ENCODE assay signal across 17 mouse cellular contexts in the genomic region with DNA sequence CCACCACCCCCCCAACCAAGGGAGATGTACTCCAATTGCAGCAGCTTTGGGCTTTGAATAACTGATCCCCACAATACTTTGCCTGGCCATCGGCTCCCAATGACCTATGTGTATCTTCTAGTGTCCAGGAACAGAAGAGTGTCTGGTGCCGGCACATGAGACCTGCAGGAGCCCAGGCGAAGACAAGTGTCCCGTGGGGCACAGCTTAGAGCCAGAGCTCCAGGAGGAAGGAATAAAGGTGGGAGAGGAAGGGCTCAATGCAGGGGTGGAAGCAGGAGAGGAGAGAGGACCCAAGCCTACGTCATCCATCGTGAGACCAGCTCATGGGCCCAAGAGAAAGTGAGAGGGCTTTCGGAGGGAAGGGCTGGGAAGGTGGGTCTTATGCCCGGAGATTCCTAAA. TPM values are rescaled to one million over a fixed set of nuclear protein-coding genes. Genes with fewer than 3 reads are reported as not detected.
A peak's percentile ranks its signal among the peaks of the same experiment; 100 is the strongest.
DNase-seq lines count a peak whose midpoint lies in the region; ATAC-seq and TF ChIP-seq lines count a peak whose summit lies in the region.
"Had no signal": no experiment of that assay in that cellular context is flagged by ENCODE, and none has a peak within 500 bp of the region (broad histone marks: within the 10 kb centered on the region; RNA-seq: fewer than 3 reads in every experiment).

No protein-coding gene starts in this region.

- H3K27ac ChIP-seq in forebrain, embryonic 12.5 days: no peak overlapping the region
- H3K27ac ChIP-seq in forebrain, embryonic 11.5 days (ENCODE audit: low read depth, low read length): no peak overlapping the region
- H3K27ac ChIP-seq in midbrain, embryonic 10.5 days (replicated peaks): peak overlapping the region; percentile 94; the same call in 1 of the 2 replicates
- no peak overlapping the region for H3K27ac ChIP-seq in midbrain, postnatal 0 days (ENCODE audit: low read depth, low read length)
- no peak overlapping the region for H3K27ac ChIP-seq in midbrain, embryonic 15.5 days
- H3K27ac ChIP-seq: stomach, postnatal 0 days had no signal

- peaks cover 9% of the 10 kb centered on the region for H3K36me3 ChIP-seq in forebrain, embryonic 12.5 days (replicated peaks)
- H3K36me3 ChIP-seq in forebrain, embryonic 11.5 days (ENCODE audit: control insufficient read depth, insufficient read depth, low read length): peaks cover 4% of the 10 kb centered on the region; the same call in 1 of the 2 replicates
- H3K36me3 ChIP-seq in midbrain, embryonic 10.5 days: peaks cover 24% of the 10 kb centered on the region
- peaks cover 6% of the 10 kb centered on the region; the same call in 1 of the 2 replicates for H3K36me3 ChIP-seq in midbrain, postnatal 0 days (ENCODE audit: insufficient read depth, low read length)
- H3K36me3 ChIP-seq in E14TG2a.4 (ENCODE audit: insufficient read depth, low read length): peaks cover 21% of the 10 kb centered on the region
- H3K36me3 ChIP-seq in midbrain, embryonic 15.5 days (replicated peaks): no peaks in the 10 kb centered on the region

- WGBS in forebrain, embryonic 12.5 days: 96% methylated on average over 8 of the region's 8 CpGs
- WGBS in forebrain, embryonic 11.5 days: 94% methylated on average over 8 of the region's 8 CpGs
- WGBS in midbrain, embryonic 10.5 days: 92% methylated on average over 8 of the region's 8 CpGs
- WGBS in midbrain, postnatal 0 days: 93% methylated on average over 8 of the region's 8 CpGs
- 95% methylated on average over 8 of the region's 8 CpGs for WGBS in midbrain, embryonic 15.5 days

- TF ChIP-seq CTCF in midbrain, postnatal 0 days (IDR thresholded peaks at IDR 0.05): no peak
- no peak for TF ChIP-seq CTCF in E14TG2a.4 (conservative IDR thresholded peaks at IDR 0.05; ENCODE audit: low read length)

- no peak for ATAC-seq in forebrain, embryonic 12.5 days (ENCODE audit: low FRiP score)
- no peak for ATAC-seq in forebrain, embryonic 11.5 days (replicated peaks; ENCODE audit: low FRiP score)
- ATAC-seq in midbrain, postnatal 0 days (ENCODE audit: low FRiP score): no peak
- peak; percentile 12; the same call in 1 of the 2 replicates for ATAC-seq in midbrain, embryonic 15.5 days (replicated peaks)

- DNase-seq in forebrain, embryonic 11.5 days (ENCODE audit: low spot score): no peak
- DNase-seq in midbrain, embryonic 10.5 days (ENCODE audit: low spot score): no peak
- no peak for DNase-seq in midbrain, postnatal 0 days (ENCODE audit: low spot score)
- DNase-seq in spleen, postnatal 10 days (ENCODE audit: low spot score in 2 of 2): no peak

- H3K4me3 ChIP-seq in forebrain, embryonic 12.5 days (replicated peaks): peak overlapping the region; percentile 68; the same call in 1 of the 2 replicates
- no peak overlapping the region for H3K4me3 ChIP-seq in forebrain, embryonic 11.5 days (ENCODE audit: low read depth, low read length)
- peak overlapping the region; percentile 89; the same call in 1 of the 2 replicates for H3K4me3 ChIP-seq in midbrain, embryonic 10.5 days
- no peak overlapping the region for H3K4me3 ChIP-seq in midbrain, postnatal 0 days (ENCODE audit: low read depth, low read length)
- H3K4me3 ChIP-seq in E14TG2a.4 (replicated peaks; ENCODE audit: low read length): peak overlapping the region; percentile 89; the same call in 1 of the 2 replicates
- no peak overlapping the region for H3K4me3 ChIP-seq in midbrain, embryonic 15.5 days

- H3K9me3 ChIP-seq in forebrain, embryonic 12.5 days: no peaks in the 10 kb centered on the region
- no peaks in the 10 kb centered on the region for H3K9me3 ChIP-seq in forebrain, embryonic 11.5 days (ENCODE audit: control insufficient read depth, low read length)
- H3K9me3 ChIP-seq in midbrain, embryonic 10.5 days (replicated peaks): no peaks in the 10 kb centered on the region
- H3K9me3 ChIP-seq in midbrain, postnatal 0 days (ENCODE audit: low read length): no peaks in the 10 kb centered on the region
- H3K9me3 ChIP-seq in E14TG2a.4 (ENCODE audit: low read length): no peaks in the 10 kb centered on the region
- no peaks in the 10 kb centered on the region for H3K9me3 ChIP-seq in midbrain, embryonic 15.5 days
- H3K9me3 ChIP-seq: heart, embryonic 10.5 days had no signal

- peaks cover 22% of the 10 kb centered on the region for H3K4me1 ChIP-seq in forebrain, embryonic 12.5 days
- peaks cover 4% of the 10 kb centered on the region; the same call in 1 of the 2 replicates for H3K4me1 ChIP-seq in forebrain, embryonic 11.5 days (replicated peaks; ENCODE audit: control insufficient read depth, insufficient read depth, low read length)
- H3K4me1 ChIP-seq in midbrain, embryonic 10.5 days: peaks cover 23% of the 10 kb centered on the region
- peaks cover 3% of the 10 kb centered on the region for H3K4me1 ChIP-seq in midbrain, postnatal 0 days (ENCODE audit: insufficient read depth, low read length)
- peaks cover 68% of the 10 kb centered on the region for H3K4me1 ChIP-seq in E14TG2a.4 (replicated peaks; ENCODE audit: low read depth, low read length)
- H3K4me1 ChIP-seq in midbrain, embryonic 15.5 days: peaks cover 13% of the 10 kb centered on the region

- no peaks in the 10 kb centered on the region for H3K27me3 ChIP-seq in forebrain, embryonic 12.5 days
- H3K27me3 ChIP-seq in forebrain, embryonic 11.5 days (ENCODE audit: control insufficient read depth, insufficient read depth, low read length): no peaks in the 10 kb centered on the region
- H3K27me3 ChIP-seq in midbrain, embryonic 10.5 days (ENCODE audit: low read depth, poor library complexity, severe bottlenecking): no peaks in the 10 kb centered on the region
- H3K27me3 ChIP-seq in midbrain, postnatal 0 days (ENCODE audit: insufficient read depth, low read length): no peaks in the 10 kb centered on the region
- H3K27me3 ChIP-seq in E14TG2a.4 (ENCODE audit: insufficient read depth, low read length): no peaks in the 10 kb centered on the region
- H3K27me3 ChIP-seq in midbrain, embryonic 15.5 days (replicated peaks): no peaks in the 10 kb centered on the region

- no peak overlapping the region for H3K9ac ChIP-seq in forebrain, embryonic 12.5 days
- H3K9ac ChIP-seq in forebrain, embryonic 11.5 days (ENCODE audit: low read length): no peak overlapping the region
- H3K9ac ChIP-seq in midbrain, postnatal 0 days (replicated peaks; ENCODE audit: low read length, poor library complexity, severe bottlenecking): no peak overlapping the region
- H3K9ac ChIP-seq in midbrain, embryonic 15.5 days: no peak overlapping the region

- no peak overlapping the region for H3K4me2 ChIP-seq in forebrain, embryonic 12.5 days
- no peak overlapping the region for H3K4me2 ChIP-seq in forebrain, embryonic 11.5 days (ENCODE audit: low read depth, low read length, severe bottlenecking)
- no peak overlapping the region for H3K4me2 ChIP-seq in midbrain, postnatal 0 days (ENCODE audit: low read depth, low read length, poor library complexity, severe bottlenecking)
- H3K4me2 ChIP-seq in midbrain, embryonic 15.5 days: no peak overlapping the region

RNA-seq across cellular contexts. Expression of gene Enkd1, which starts 0.7 kb away (rescaled TPM):
- polyA plus RNA-seq in forebrain, embryonic 12.5 days (2016; fragmentation: Nextera tagmentation; extraction: Ambion mirVana): 35.7 and 37.0 TPM in 2 replicates
- polyA plus RNA-seq in forebrain, embryonic 11.5 days (2014; fragmentation: Nextera tagmentation; extraction: Ambion mirVana): 43.0 and 44.4 TPM in 2 replicates
- 45.1 and 52.7 TPM in 2 replicates for polyA plus RNA-seq in midbrain, embryonic 10.5 days (2016; fragmentation: Nextera tagmentation; extraction: Ambion mirVana)
- total RNA-seq in midbrain, postnatal 0 days (2014; rRNA removed): 9.8 and 11.2 TPM in 2 replicates
- polyA plus RNA-seq in midbrain, postnatal 0 days (2015; fragmentation: Nextera tagmentation; extraction: Ambion mirVana): 15.4 and 15.6 TPM in 2 replicates
- polyA plus RNA-seq in midbrain, embryonic 15.5 days (2015; fragmentation: Nextera tagmentation; extraction: Ambion mirVana): 12.9 and 16.1 TPM in 2 replicates

RNA-seq across cellular contexts. Expression of gene 4933405L10Rik, which starts 1.2 kb away (rescaled TPM):
- polyA plus RNA-seq in forebrain, embryonic 12.5 days (2016; fragmentation: Nextera tagmentation; extraction: Ambion mirVana): 0.27 and 0.32 TPM in 2 replicates
- 0.36 TPM in 1 of 2 replicates, not detected in the other for polyA plus RNA-seq in forebrain, embryonic 11.5 days (2014; fragmentation: Nextera tagmentation; extraction: Ambion mirVana)
- polyA plus RNA-seq in midbrain, embryonic 10.5 days (2016; fragmentation: Nextera tagmentation; extraction: Ambion mirVana): not detected in 2 replicates
- not detected in 2 replicates for total RNA-seq in midbrain, postnatal 0 days (2014; rRNA removed)
- 0.44 and 0.50 TPM in 2 replicates for polyA plus RNA-seq in midbrain, postnatal 0 days (2015; fragmentation: Nextera tagmentation; extraction: Ambion mirVana)
- polyA plus RNA-seq in midbrain, embryonic 15.5 days (2015; fragmentation: Nextera tagmentation; extraction: Ambion mirVana): 0.28 and 0.43 TPM in 2 replicates
- total RNA-seq: adrenal gland, adult 18-20 months; adrenal gland, postnatal 4 days; gastrocnemius, adult 18-20 months; gastrocnemius, postnatal 4 days; layer of hippocampus, postnatal 36 days; megakaryocyte-erythroid progenitor cell, adult 5-6 weeks had no signal
- polyA plus RNA-seq: heart, embryonic 10.5 days; heart, postnatal 0 days; liver, embryonic 16.5 days had no signal

RNA-seq across cellular contexts. Expression of gene Pard6a, which starts 7.7 kb away (rescaled TPM):
- polyA plus RNA-seq in forebrain, embryonic 12.5 days (2016; fragmentation: Nextera tagmentation; extraction: Ambion mirVana): 28.9 and 32.5 TPM in 2 replicates
- polyA plus RNA-seq in forebrain, embryonic 11.5 days (2014; fragmentation: Nextera tagmentation; extraction: Ambion mirVana): 24.9 and 25.1 TPM in 2 replicates
- polyA plus RNA-seq in midbrain, embryonic 10.5 days (2016; fragmentation: Nextera tagmentation; extraction: Ambion mirVana): 25.9 and 28.2 TPM in 2 replicates
- total RNA-seq in midbrain, postnatal 0 days (2014; rRNA removed): 99.3 and 110 TPM in 2 replicates
- 71.4 and 73.4 TPM in 2 replicates for polyA plus RNA-seq in midbrain, postnatal 0 days (2015; fragmentation: Nextera tagmentation; extraction: Ambion mirVana)
- polyA plus RNA-seq in midbrain, embryonic 15.5 days (2015; fragmentation: Nextera tagmentation; extraction: Ambion mirVana): 51.6 and 51.8 TPM in 2 replicates

RNA-seq across cellular contexts. Expression of gene Acd, which starts 7.8 kb away (rescaled TPM):
- 83.0 and 88.7 TPM in 2 replicates for polyA plus RNA-seq in forebrain, embryonic 12.5 days (2016; fragmentation: Nextera tagmentation; extraction: Ambion mirVana)
- polyA plus RNA-seq in forebrain, embryonic 11.5 days (2014; fragmentation: Nextera tagmentation; extraction: Ambion mirVana): 76.9 and 83.6 TPM in 2 replicates
- 76.5 and 89.9 TPM in 2 replicates for polyA plus RNA-seq in midbrain, embryonic 10.5 days (2016; fragmentation: Nextera tagmentation; extraction: Ambion mirVana)
- 20.6 and 32.0 TPM in 2 replicates for total RNA-seq in midbrain, postnatal 0 days (2014; rRNA removed)
- 84.7 and 93.0 TPM in 2 replicates for polyA plus RNA-seq in midbrain, postnatal 0 days (2015; fragmentation: Nextera tagmentation; extraction: Ambion mirVana)
- 104 and 106 TPM in 2 replicates for polyA plus RNA-seq in midbrain, embryonic 15.5 days (2015; fragmentation: Nextera tagmentation; extraction: Ambion mirVana)

RNA-seq across cellular contexts. Expression of gene Carmil2, which starts 22.6 kb away (rescaled TPM):
- 4.9 and 5.2 TPM in 2 replicates for polyA plus RNA-seq in forebrain, embryonic 12.5 days (2016; fragmentation: Nextera tagmentation; extraction: Ambion mirVana)
- 1.8 and 2.0 TPM in 2 replicates for polyA plus RNA-seq in forebrain, embryonic 11.5 days (2014; fragmentation: Nextera tagmentation; extraction: Ambion mirVana)
- 2.0 and 3.5 TPM in 2 replicates for polyA plus RNA-seq in midbrain, embryonic 10.5 days (2016; fragmentation: Nextera tagmentation; extraction: Ambion mirVana)
- 5.4 and 5.6 TPM in 2 replicates for total RNA-seq in midbrain, postnatal 0 days (2014; rRNA removed)
- polyA plus RNA-seq in midbrain, postnatal 0 days (2015; fragmentation: Nextera tagmentation; extraction: Ambion mirVana): 35.1 and 36.0 TPM in 2 replicates
- 24.9 and 25.6 TPM in 2 replicates for polyA plus RNA-seq in midbrain, embryonic 15.5 days (2015; fragmentation: Nextera tagmentation; extraction: Ambion mirVana)

Comparison
In these comparisons a context has a peak if more than half of its experiments do, and no peak if none do; other contexts are left out.
1. H3K4me3 ChIP-seq: peak in forebrain, embryonic 12.5 days (single experiment), midbrain, embryonic 10.5 days (single experiment) and E14TG2a.4 (single experiment); none in forebrain, embryonic 11.5 days (single experiment), midbrain, postnatal 0 days (single experiment) and midbrain, embryonic 15.5 days (single experiment).